Mouse (Mus musculus) lung, postnatal 4 days (tissue): ENCODE measurements at regions not wholly inside any gene's neighbourhood (a gene's known extent, or its start where the extent isn't known, plus 50 kb on each side); places are given as distances from the start of the nearest gene placed in this dataset.
A peak's percentile ranks its signal among the peaks of the same experiment; 100 is the strongest.

ENCODE experiments used
- DNase-seq, 2 experiments: peaks; one replicate each; pipeline ENCODE4 v3.0.0; 2021

DNA sequence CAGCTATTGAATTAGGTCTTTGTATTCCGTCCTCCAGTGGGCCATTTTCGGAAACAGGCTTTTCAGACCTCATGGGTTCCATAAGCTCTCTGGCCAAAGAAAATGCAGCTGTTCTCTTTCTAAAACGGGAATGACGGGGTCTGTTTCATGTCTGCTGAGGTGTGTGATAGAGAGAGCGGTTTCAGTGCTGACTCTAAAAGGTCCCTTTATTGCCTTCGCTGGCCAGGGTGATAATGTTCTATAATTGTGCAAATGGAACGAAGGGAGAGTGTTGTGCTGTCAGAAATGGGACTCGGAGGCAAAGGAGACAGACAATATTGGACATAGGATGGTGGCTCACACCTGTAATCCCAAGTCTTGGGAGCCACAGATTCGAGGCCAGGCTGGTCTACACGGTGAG lies 53.5 kb upstream of the Osbpl8 start:
- DNase-seq = no peak

DNA sequence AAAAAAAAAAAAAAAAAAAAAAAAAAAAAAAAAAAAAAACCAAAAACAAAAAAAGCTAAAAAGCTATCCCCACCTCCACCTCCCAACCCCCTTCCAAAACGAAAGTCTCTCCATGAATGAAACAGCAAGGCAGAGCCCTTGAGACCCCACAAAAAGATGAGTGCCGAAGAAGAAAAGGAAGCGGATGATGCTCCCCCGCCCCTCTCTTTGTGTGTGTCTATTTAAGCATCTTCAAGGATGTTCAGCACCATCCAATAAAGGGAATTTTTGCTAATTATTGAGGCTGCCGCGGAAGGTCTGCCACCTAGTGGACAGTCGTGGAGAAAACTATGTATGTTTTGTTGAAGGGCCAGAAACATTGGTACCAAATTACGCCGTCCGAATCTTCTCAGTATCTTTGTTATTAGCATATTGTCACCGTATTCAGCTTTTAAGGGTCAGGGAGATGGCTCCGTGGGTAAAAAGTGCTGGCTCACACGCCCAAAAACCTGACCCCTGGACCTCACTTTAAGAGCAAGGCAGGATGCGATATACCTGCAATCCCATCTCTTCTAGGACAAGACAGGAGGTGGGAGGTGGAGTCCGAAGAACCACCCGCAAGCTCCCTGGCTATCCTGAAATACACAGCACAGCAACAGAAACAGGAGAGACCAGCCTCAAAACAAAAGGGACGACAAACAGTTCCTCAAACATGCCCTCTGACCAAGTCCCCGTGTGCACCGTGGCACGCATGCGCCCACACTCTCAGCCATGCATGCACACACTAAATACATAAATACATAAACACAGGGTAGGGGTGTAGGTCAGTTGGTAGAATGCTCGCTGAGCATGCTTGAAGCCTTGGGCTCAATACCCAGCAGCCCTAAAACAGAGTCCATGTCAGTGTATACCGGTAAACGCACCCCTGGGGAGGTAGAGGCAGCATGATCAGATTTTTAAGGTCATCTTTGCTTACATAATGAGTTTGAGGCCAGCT lies 55.6 kb upstream of the Osbpl8 start:
- peak; percentile 43 to 72 for DNase-seq

DNA sequence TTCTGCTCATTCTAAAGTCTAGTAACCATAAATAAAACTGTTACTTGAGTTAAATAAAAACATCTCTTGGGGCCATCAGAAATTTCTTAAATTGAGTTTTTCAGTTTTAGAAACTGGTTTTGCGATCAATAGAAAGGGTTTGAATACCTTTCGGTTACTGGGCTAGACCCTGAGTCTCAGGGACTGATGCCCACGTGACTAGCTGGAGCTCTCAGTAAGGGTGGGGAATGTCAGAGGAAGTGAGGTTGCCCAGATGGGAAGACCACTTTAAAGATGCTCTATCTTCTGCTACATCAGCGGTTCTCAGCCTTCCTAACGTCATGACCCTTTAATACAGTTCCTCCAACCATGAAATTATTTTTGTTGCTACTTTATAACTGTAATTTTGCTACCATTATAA lies 56.7 kb upstream of the Osbpl8 start:
- no peak for DNase-seq

DNA sequence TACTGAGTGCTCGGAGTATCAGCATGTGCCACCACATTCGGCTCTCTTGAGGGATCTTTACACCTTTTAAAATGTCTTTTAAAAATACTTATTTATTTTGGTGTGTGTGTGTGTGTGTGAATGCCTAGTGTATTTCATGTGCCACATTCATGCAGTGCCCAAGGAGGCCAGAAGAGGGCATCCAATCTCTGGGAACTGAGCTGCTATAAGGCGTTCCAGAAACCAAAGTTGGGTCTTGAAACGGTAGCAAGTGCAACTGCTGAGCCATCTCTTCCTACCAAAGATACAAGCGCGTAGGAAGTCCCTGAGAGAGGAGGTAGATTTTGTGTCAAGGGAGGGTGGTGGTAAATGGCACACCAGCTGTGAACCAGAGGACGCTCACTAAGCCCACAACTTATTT lies 57.2 kb upstream of the Osbpl8 start:
- DNase-seq = peak; percentile 50 to 76

DNA sequence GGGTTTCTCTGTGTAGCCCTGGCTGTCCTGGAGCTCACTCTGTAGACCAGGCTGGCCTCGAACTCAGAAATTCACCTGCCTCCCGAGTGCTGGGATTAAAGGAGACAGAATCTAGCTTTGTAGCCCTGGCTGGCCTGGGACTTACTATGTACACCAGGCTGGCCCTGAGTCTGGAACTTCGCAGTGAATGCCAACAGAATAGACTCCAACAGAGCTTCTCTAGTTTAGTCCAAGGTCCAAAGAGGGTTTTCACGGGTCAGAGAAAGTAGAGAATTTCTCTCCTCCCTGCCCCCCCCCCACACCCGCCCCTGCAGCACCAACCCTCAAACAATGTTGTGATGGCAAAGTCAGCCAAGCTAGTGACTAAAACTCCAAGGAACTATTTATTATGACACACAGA lies 58.1 kb upstream of the Osbpl8 start:
- no peak for DNase-seq

DNA sequence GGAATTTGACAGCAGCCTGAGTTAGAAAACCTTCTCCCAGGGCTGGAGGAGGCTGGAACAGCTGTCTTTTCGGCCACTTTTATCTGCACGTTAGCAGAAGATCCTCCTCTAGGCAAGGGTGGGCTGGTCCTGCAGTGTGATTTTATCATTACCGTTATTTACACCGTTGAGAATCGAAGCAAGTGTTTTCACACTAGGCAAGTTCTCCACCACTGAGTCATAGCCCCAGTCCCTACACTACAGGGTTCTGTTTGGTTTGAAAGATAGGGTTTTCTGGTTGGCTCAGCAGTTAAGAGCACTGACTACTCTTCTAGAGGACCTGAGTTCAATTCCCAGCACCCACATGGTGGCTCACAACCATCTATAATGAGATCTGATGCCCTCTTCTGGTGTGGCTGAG lies 58.9 kb upstream of the Osbpl8 start:
- DNase-seq = no peak

DNA sequence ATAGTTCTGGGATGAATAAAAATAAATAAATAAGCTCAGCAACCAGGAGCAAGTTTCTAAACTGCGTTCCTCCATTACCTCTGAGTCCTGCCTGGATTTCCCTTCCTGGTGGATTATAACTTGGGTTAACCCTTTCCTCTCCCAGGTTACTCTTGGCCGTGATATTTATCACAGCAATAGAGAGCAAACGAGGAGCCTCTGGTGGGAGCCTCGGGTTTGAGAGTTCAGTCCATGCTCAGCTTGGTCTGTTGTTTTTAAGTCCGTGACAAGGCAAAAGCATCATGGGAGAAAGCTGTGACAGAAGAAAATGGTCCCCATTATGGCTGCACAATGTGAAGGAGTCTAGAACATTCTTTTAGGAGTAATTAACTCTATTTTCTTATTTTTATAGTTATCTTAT lies 61.0 kb upstream of the Osbpl8 start:
- no peak for DNase-seq

DNA sequence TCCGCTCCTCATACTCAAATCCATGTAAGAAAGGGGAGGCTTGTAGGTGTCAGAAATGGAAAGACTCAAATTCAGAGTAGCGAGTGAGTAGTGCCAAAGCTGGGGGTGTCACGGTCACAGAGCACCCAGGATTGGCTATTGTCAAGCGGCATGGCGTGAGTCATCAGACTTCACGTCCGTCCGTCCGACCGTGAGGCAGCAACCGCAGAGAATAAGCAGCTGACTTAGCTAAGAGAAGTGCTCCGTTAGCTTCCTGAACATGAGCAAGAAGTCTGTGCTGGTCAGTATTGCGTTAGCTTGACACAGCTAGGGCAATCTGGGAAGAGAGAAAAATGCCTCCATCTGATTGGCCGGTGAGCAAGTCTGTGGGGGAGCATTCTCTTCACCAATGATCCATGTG lies 61.5 kb upstream of the Osbpl8 start:
- DNase-seq = peak; percentile 32 to 47

DNA sequence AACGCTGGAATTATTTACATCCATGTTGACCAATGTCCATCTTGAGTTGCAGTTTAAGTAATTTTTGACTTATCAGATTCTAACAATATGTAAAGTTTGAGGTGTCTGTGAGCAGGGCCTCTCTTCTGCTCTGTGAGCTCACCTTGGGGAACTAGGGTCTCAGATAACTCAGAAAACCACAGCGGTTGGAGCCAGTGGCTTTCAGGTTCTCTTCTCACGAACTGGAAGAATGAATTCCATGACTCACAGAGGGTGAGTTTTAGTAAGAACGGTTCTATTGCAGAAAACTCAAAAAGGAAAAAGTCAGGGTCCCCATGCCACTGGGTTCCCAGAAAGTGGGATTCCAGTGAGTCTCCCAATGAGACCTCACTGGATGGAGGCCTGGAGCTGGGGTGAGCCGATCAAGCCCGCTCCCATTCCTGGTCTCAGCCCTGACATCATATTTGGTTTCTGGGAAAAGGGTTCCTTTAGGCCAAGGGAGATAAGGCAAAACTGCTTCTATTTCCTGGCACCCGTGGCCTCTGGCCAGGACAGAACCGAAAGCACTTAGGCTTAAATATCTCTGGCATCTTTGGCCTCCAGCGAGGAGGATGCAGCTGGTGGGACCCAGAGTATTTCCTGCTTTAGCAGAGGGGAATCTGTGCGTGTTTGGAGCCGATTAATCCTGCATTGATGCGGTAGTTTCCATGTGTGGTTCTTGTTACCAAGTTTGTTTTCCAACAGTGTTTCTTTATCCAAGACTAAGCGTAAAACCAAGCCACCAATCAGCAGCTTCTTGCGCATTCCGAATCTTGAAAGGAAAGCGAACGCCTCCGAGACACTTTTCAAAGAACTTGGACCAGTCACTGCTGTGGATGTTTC lies 62.4 kb upstream of the Osbpl8 start:
- DNase-seq = peak; percentile 68 to 81

DNA sequence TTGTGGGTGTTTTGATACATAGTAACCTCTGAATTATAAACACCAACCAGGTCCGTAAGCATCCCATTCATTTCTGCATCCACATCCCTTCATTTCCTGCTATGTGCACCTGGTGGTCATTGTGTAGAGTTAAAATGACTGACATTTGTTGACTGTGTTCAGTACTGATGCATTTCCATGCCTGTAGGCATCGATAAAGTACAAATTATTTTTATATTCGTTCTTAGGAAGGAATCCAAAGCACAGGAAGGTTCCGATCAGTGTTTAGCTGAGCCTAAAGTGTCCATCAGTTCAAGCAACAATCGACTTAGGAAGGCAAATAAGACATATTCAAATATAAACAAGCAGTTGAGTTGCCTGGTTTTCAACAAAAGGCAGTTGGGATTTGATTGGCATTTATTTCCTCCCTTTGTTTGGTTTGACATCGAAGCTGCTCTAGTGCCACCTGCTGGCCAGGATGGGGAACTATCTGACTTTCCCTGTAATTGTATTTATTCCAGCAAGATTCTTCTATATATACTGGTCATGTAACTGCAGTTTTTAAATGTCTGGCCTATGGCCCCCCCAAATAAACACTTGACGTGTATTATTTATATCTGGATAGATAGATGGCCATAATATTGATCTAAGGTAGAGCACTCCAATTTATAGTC lies 64.6 kb upstream of the Osbpl8 start:
- peak; percentile 54 to 80 for DNase-seq

DNA sequence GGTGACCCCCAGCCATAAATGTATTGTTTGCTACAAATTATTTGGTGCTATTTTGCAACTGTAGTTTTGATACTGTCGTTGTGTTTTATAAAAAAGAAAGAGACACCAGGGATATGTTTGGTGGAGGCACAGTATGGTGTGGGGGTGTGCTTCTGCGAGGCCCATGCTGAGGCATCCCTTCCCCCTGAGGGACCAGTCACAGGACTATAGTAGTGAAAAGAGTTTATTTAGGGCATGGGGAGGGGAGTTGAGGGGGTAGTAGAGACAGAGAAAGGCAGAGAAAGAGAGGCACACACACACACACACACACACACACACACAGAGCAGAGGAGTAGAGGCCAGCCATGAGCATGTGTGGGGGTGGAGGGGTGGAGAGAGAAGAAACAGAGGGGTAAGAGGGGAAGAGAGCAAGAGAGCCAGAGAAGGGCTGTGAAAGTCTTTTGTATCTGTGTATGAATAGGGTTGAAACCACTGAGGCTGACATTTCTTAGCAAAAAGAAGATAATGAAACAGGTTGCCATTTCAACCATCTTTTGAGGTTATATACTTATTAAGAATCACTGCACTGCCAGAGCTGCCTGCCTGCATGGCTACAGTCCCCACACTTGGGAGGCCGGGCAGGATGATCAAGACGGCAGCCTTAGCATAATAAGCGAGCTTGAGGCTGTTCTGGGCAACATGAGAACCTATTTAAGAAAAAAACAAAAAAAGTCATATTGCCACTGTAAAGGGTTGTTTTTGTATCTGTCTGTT lies 65.3 kb upstream of the Osbpl8 start:
- no peak for DNase-seq

DNA sequence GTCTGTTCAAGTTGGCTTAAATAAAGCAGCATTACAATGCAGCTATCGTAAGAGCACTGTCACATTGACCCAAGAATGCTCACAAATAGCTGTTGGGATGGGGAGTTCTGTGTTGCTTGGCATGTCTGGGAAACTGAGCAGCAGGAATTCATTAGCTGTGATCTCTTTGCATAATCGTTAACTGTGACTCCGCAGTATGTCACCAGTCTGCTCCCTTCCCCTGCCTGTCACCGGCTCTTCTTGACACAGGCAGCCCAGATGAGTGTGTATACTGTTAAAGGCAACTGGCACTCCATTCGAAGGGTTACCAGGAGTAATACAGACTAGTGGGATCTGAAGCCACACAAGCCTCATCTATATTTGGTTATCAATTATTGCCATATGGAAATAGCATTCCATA lies 67.3 kb upstream of the Osbpl8 start:
- no peak for DNase-seq

DNA sequence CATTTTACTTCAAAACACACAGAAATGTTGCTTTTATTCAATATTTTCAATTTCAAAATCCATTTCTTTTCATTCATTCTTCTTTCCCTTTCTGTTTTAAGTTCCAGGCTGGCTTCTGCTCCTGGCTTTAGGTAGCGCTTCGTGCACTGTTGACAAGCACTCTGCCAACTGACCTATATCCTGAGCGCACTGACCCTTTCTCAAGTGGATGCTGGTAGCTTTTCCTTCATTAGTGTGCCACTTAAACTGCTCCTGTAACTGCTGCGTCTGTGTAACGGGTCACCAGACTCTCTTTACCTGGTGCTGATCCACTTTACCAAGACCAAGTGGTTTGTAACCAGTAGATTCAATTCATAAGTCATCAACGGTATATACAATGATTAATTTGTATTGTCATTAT lies 67.7 kb upstream of the Osbpl8 start:
- DNase-seq = no peak

DNA sequence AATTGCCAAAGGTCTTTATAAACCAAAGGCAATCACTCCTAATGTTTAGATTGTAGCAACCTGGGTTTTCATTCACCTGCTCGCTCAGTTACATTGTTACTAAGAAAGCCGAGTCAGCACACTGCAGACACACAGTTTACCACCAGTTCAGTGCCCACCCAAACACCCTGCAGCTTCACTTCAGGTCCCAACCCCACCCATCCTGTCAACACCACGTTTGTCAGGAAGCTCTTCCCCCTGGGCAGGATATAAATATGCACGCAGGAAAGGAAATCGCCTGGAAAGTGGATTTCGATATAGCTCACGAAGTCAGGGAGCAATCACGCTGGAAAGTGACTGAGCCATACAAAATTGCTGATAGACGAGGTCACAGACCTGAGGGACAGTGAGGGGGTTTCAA lies 70.1 kb upstream of the Osbpl8 start:
- peak in 1 of 2 experiments; percentile 41 for DNase-seq

DNA sequence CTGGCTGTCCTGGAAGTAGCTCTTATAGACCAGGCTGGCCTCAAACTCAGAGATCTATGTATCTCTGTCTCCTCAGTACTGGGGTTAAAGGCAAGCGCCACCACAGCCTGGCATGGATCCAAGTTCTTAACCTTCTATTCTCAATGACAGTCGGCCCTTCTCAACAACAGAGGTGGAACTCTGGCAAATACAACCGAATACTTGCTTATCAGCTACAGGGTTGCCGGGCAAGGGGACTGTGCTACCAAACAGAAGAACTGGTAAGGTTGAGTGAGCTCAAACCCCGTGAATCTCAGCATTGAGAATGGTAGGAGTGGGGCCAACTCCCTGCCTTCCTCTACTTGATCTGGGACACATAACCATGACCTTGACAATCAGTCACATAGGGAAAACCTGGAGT lies 75.2 kb upstream of the Osbpl8 start:
- DNase-seq = no peak

DNA sequence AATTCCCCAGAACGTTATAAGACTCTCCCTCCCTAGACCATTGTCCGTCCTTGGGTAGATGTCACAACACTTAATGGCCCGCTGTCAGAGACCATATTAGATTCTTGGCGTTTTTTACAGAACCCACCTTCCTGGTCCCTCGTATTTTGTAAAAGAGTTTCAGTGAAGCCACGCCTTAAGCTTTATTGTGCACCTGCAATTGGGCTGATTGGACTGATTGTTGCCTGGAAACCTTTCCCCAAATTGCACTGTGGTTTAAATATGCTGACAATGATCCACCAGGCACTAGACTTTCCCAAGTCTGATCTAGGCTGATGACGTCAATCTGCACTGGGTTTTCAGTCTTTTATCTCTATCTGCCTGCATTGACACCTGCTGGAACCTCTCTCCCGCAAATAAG lies 75.6 kb upstream of the Zdhhc17 start:
- DNase-seq = no peak

DNA sequence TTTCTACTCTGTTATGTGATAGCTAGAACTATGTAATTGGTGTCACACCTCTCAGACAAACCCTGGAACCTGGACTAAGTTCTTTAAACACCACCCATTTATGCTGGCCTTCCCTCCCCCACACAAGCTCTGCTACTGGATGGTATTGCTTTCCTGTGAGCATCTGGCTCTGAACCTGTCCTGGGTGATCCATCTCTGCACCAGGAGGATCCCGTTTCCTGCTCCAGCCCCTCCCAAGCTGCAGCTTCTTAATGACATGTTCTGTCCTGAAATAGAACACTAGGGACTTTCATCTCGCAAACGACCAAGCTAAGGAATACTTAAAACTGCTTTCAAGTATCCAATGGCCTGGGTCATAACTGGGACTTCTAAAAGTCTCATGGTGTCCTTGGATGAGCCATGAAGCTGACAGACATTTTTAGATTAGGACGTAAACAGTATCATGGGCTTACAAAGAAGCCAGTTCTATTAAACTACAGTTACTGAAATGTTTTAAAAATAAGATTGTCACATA lies 74.4 kb upstream of the Zdhhc17 start:
- DNase-seq = peak in 1 of 2 experiments; percentile 32

DNA sequence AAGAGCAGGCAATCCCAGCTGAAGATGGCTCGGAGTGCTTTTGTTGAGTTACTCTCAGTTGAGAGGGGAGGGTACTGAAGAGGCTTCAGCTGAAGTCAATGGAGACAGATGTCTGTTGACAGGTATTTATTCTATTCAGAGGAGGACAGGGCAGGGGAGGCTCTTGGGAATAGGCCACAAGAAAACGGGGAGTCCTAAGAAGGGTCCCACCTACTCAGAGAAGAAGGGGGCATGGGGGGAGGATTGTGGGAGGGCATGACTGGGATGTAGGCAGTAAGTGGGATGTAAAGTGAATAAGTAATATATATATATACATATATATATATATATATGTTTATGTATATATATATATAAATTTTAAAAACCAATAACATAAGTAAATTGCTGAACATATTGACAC lies 73.9 kb upstream of the Zdhhc17 start:
- DNase-seq = no peak

DNA sequence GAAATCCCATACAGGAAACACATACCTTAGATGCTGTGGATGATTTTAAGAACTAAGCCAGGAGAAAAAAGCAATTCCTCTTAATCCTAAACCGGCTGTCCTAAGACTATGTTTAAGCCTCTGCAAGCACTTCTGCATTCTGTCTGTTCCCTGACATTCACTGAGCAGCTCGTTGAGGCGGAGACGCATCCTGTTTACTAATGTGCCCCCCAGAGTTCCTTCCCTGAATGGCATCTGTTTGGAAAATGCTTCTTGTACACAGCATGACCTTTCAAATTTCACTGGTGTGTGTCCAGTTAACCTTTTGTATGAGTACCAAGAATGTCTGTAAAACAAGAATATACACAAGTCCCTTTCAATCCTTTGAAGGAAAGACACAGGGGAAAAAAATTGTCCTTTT lies 73.4 kb upstream of the Zdhhc17 start:
- peak in 1 of 2 experiments; percentile 36 for DNase-seq

DNA sequence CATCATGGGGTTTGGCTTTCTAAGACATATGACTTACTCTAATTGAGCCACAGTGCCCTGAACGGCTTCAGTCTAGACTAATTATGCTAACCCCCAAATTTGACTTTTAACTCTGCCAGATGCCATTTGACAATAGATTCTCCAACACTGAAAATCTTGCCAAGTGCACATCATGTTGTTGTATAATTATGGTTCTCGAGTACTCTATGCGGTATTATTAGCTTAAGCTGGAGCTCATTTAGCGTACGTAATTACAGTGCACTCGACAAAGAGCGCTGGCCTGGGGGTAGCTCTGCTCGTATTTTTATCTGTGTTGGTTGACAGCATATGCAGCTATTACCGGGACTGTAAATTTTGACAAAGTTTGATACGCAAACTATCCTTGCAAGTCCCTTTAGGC lies 70.4 kb upstream of the Zdhhc17 start:
- no peak for DNase-seq

DNA sequence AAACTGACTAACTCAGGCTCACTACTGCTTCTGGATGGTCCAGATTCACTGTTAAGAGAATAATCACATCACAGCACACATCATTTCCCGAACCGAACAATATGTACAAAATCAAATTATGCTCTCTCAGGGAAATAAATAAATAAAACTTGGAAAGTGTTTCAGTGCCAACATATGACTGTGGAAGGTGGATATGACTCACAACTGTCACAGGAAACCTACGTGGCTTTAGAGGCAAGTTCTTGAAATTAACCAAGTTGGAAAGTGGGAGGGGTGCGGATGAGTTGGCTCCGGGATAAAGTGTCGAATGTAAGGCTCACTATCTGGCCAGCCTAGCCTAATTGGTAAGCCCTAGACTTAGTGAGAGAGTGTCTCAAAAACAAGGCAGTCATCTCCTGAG lies 69.1 kb upstream of the Zdhhc17 start:
- no peak for DNase-seq

DNA sequence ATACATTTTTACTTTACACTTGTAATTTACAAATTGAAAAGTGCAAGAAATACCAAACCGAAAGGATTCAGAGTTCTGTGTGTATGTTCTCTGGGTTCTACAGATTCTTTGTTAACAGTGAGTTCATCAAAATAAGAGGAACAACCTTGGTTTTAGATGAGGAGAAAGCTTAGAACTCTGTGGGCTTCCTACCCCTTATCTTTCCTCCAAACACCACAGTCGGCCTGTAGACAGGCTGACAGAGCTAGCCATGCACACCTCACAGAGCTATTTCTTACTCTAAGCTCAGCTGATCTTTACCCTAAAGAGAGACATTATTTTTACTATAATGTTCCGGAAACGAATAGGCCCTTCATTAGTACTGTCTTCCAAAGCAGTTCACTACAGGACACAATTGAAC lies 67.7 kb upstream of the Zdhhc17 start:
- no peak for DNase-seq
